Mouse (Mus musculus) frontal cortex, postnatal 36 days (tissue): Measurements from ENCODE around the gene Rab5if.
A peak's percentile ranks its signal among the peaks of the same experiment; 100 is the strongest.
"Not testable (repeated sequence)": the region's sequence is repeated elsewhere in the genome, so short reads cannot be mapped to it uniquely, and the experiment has no call there.

Experiments
- DNase-seq, 2 experiments: peaks; one replicate each; pipeline ENCODE4 v3.0.0; 2022; ENCODE audit warnings: low spot score in 2 of 2

Gene Rab5if

DNA sequence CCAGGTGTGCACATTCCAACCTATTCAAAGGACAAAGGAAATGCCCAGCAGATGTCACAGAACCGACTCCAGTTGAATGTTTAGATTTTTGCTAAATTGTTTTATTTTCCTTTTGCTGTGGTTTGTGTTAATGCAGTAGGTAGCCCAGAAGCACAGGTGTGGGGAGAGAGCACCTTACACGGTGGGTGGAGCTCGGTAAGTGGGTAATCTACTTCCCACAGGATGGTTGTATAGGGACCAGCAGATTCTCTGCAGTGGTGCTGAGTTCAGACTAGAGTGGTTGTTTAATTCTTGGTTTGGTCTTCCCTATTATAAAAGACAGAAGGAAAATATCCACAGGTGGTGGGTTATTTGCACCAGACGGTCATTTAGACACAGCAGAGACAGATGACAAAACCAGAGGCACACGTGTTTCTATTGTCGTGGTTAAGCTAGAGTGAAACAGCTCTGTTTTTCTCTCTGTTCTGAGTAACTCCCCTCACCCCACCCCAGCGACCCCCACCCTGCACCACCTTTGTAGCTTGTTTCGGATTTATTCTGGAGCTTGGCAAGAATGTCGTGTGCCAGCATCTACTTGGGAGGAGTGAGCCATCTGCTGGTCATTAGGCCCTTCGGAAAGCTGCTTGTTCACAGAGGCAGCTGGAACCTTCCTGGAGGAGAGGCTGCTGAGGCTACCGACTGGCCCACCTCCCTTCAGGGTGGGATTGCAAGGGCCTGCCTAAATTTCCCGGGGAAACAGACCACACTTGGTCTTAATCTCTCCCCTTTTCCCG lies 8.7 kb upstream of the Rab5if start:
- DNase-seq: peak; percentile 47 to 48

DNA sequence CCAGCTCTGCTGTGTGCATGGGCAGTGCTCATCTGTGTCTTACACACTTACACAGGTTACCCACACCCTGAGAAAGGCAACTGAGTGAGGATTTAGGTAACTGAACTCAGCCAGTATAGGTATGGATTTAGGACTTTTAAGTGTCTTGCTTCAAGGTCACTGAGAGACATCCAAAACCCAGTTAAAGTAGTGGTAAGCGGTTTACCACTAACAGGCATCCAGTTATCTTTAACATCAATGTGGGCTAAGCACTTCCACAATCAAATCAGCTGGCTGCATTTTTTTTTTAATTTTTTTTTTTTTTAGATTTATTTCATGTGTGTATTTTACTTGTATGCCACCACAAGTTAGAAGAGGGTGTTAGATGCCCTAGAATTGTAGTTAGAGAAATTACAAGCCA lies 6.6 kb upstream of the Rab5if start:
- DNase-seq: no peak

DNA sequence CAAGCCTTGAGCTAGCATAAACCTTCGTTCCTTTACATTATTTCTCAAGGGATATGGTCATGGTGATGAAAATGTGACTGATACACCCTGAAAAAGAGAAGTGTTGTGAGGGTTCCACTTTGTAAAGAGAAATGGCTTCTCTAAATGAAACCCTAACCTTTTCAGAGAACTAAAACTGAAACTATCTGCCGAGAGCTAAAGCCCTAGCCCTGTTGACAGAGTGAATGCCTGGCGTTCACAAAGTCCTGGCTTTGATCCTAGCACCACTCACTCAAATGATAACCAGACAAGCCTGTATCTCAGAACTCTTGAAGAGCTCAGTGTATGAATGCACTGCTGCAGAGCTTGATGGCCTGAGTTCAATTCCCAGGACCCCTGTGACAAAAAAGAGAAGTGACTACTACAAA lies 5.5 kb upstream of the Rab5if start:
- no peak for DNase-seq

DNA sequence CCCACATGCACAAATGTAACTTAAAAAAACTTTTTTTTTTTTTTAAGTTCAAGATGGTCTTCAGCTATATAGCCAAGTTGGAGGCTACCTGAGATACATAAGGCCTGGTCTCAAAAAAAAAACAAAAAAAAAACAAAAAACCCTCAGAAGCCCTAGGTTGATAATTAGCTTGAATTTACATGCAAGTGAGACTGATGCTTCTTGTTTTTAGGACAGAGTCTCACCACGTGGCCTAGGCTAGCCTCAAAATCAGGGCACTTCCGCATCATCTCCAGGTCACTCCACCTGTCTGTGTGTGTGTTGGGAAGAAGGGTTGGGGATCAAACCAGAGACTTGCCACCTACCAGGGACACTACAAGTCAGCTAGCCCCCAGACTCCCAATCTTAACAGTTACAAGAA lies 5.1 kb upstream of the Rab5if start, which contains the start of gene 4930518I15Rik:
Gene 4930518I15Rik, minus strand, starts transcription at position 112 of the 400 bp plus-strand sequence.
- DNase-seq: no peak

- DNase-seq: no peak
Observed at GRCm38 (mm10) chr2:156858671-156859070, 4.3 kb upstream of the Rab5if start.

DNA sequence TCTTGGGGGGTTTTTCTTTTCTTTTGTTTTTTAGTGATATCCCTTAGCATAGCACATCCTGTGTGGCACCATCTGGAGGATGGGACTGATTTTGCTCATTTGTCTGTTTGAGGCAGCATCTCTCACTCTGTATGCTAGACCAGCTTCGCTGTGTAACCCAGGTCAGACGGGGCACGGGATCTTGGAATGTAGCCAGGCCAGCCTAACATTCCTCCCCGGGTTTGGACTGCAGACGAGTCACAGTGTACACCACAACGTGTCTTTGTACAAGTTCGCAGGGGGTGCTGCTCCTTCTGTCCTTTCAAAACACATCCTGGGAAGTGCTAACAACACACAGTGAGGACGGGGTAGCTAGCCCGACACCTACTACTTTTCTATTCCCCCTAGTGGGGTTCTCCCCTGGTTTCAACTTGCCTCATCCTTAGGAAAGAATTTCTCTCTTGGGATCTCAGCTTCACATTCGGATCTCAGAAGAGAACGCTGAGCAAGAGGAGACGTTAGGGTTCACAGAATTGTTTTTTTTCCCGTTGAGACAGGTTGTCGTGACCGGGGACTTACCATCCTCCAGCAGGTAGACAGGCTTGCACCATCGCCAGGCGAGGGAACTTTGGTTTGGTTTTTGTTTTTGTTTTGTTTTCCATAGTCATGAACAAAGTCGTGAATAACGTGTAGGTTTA lies 749 bp upstream of the Rab5if start:
- DNase-seq: peak in 1 of 2 experiments; percentile 20

DNA sequence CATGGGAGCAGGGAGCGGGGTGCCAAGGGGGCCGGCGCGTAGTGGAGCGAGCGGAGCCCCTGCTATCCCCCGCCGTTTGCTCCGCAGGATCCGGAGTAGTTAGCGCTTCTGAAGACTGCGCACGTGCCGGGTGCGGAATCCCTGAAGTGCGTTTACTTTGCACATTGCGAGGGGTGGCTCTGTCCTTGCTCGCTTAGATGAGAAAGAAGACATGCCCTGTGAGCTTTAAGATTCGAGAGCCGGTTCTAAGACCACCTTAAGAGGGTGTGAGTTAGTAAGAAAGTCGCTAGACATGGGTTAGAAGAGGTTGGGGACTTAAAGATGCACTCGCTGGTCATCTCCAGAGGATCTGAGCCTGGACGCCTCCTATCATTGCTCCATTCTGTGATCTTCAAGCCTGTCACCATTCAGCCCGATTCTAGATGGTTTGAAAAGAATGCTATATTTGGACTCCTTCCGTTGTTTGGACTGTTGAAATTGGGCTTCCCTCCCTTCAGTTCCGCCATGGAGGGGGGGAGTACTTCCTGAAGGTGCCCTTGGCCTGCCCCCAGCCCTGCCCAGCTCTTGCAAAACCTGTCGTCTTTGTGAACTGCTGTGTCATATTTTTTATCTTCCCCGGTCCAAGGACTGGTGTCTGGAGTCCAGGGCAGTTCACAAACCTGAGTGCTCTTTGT lies 696 bp downstream of the Rab5if start:
- no peak for DNase-seq

- DNase-seq: no peak
Observed at GRCm38 (mm10) chr2:156864481-156864880, 1.6 kb downstream of the Rab5if start.

- DNase-seq: no peak
Observed at GRCm38 (mm10) chr2:156868994-156869393, 6.1 kb downstream of the Rab5if start.

GRCm38 (mm10) chr2:156869554-156869953 lies 6.6 kb downstream of the Rab5if start:
- no peak for DNase-seq

DNA sequence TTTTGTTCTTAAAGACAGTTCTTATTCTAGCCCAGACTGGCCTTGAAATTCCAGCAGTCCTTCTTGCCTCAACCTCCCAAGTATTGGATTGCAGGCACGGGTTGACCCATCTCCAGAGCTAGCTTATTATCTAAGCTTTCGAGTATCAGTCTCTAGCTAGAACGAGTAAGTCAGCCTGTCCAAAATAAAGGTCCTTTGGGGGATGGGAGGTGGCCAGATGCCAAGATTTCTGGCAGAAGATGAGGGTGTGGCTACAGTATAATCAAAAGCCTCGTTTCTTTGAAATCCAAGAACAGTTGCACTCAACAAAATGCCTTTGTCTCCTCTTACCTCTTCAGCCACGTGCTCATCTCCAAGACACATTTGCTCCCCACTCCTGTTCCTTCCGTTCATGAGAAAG lies 7.6 kb downstream of the Rab5if start:
- DNase-seq: no peak

DNA sequence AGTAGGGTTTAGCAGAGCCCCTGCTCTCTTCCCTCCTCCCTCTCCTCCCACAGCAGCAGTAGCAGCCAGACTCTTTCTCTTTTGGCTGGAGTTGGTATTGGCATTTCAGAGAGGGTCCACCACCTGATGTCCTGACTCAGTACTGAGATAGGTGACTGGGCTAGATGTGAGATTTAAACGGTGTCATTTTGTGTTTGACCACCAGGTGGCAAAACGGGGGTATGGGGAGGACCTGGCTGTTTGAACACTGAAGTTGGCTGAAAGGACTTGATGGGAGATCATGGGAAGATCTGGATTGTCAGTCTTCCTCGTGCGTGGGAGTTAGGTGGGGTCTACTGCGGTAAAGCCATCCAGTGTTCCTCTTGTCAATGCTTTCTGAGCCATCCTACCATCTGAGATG lies 10.7 kb downstream of the Rab5if start:
- peak; percentile 50 to 55 for DNase-seq

GRCm38 (mm10) chr2:156874047-156874759 lies 11.3 kb downstream of the Rab5if start:
- no peak for DNase-seq

- no peak for DNase-seq
Observed at GRCm38 (mm10) chr2:156874760-156875510, 12.0 kb downstream of the Rab5if start.

DNA sequence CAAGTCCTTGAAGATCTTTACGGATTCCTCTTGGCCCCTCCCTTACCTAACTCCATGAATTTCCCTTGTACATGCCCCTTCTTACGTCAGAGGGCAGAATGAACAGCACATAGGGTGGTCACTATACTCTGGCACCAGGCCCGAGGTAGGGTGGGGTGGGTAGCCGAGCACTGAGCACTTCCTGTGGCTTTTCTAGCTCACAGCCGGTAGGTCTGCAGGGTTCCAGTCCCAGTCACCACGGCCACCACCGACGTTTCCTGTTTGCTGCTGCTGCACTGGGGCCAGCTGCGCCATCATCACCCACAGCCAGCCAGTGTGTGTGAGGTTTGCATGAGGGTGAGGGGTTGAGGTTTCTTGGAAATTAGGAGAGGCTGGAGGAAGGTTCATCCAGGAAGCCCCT lies 14.8 kb downstream of the Rab5if start:
- no peak for DNase-seq

GRCm38 (mm10) chr2:156879541-156879940 lies 16.6 kb downstream of the Rab5if start:
- DNase-seq: no peak

DNA sequence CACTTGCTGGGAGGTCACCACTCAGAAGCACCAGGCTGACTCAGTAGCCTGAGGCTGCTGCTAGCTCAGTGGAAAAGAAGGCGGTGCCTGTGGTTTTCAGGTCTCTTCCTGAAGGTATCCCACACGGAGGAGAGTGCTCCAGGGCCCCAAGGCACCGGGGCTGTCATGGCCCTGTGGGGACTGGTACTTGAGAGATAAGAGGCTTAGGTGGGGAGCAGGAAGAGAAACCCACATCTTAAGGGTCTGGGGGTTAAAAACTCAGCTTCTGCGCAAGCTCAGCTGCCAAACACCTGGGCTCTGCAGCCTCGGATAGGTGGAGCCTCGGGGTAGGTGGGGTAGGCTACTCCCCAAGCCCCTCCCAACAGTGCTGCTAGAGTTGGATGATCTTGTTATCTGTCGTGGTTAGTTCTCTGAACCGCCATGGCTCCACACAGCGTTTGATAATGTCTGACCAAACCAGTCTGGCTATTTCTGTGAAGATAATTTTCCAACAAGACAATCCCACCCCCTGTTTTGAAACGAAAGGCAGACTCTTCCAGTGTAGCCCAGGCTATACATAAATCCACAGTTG lies 19.6 kb downstream of the Rab5if start:
- no peak for DNase-seq

GRCm38 (mm10) chr2:156884396-156885211 lies 21.7 kb downstream of the Rab5if start:
- no peak for DNase-seq

GRCm38 (mm10) chr2:156885666-156886065 lies 22.7 kb downstream of the Rab5if start:
- DNase-seq: not testable (repeated sequence)

DNA sequence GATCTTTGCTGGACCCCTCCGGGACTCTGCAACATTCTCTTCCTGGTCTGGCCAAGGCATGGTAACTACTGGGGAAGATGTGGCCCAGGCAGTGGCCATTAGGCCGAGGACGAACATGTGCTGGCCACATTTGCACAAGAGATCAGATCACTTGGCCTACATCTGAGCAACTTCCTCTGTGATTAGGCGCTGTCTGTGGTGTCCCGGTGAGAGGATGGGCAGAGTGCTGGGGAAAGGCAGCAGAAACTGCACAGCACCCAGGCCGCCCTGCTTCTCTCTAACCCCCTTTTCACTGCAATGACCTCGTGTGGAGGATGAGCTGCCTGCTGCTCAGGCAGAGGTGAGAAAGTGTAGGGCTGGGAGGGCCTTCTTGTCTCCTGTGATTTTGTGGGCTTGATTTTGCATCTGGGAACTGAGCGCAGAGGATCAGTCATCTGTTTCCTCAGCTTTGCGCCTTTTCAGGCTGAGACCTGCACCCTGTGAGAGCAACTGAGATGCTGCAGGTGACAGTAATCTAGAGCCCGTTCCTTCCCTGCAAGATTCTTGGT lies 23.2 kb downstream of the Rab5if start:
- DNase-seq: no peak
